Mouse (Mus musculus) heart, postnatal 36 days (tissue): ENCODE measurements around the gene Srsf4. TPM values are rescaled to one million over a fixed set of nuclear protein-coding genes. Genes with fewer than 3 reads are reported as not detected.
A peak's percentile ranks its signal among the peaks of the same experiment; 100 is the strongest.

Experiments
- DNase-seq, 2 experiments: peaks; one replicate each; pipeline ENCODE4 v3.0.0; 2021 to 2022
- intact Hi-C: fragments of 180-260 bp; cut with DNase I; formaldehyde crosslinking; loops from one replicate; pipeline ENCODE4 v1.15.1; 2025
- total RNA-seq, 2 experiments: library from RNA; stranded (reverse); gene quantifications; 2 replicates each; pipeline ENCODE4 v1.2.3; 2021

The Srsf4 gene
- 10 to 100 TPM; 33.5 to 35.3 TPM for total RNA-seq

GRCm38 (mm10) chr4:131873293-131874168, at the start of gene Srsf4:
TSS of gene Srsf4 (plus strand) at chr4:131873617.
- intact Hi-C loops = loop anchor here (5.0 kb wide), 1 partner anchor 39 kb away; no protein-coding TSS in a partner anchor
- peak; percentile 90 to 92 for DNase-seq

DNA sequence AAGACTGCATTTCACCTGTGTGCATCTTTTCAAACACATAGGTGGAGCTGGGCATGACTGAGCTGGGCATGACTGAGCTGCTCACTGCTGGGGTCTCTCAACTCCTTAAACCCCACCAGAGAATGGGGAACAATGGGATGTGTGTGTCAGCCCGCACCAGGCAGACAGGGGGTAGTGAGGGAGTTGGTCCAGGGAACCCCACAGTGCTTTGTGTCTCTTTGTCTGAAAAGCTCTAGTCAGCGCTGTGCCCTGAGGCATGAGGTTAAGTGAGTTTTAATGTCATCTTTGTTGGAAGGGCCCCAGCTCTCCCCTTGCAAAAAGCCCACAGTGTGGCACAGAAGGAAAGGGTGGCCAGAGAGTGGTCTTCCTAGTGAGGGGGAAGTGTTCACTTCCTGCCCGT, 48.5 kb upstream of the Srsf4 start:
- no peak for DNase-seq
- intact Hi-C loops = no loop called here

GRCm38 (mm10) chr4:131825830-131826229, 47.6 kb upstream of the Srsf4 start:
- intact Hi-C loops = no loop called here
- peak; percentile 56 to 59 for DNase-seq

DNA sequence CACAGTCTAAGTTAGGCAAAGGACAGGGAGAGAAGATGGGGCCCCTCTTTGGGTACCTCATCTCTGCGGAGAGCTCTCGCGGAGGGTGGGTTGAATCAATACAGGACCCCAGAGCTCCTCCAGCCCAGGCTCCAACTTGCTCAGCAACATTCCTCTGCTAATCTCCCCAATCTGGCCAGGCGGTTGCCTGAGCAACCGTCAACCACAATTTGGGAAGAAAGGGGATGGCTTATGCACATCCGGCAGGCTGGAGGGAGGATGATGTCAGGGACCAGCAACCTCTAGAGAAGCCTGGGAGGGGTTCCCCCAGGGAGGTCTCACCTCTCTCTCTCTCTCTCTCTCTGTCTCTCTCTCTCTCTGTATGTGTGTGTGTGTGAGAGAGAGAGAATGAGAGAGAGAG, 46.5 kb upstream of the Srsf4 start:
- intact Hi-C loops = no loop called here

GRCm38 (mm10) chr4:131829123-131829522, 44.3 kb upstream of the Srsf4 start:
- no peak for DNase-seq
- intact Hi-C loops = no loop called here

More for the DNA sequence above, 46.5 kb upstream of the Srsf4 start:
- no peak for DNase-seq

GRCm38 (mm10) chr4:131831546-131832045, 41.8 kb upstream of the Srsf4 start:
- no peak for DNase-seq

GRCm38 (mm10) chr4:131832759-131833407, 40.5 kb upstream of the Srsf4 start:
- DNase-seq = no peak
- intact Hi-C loops = loop anchor here (10.0 kb wide), 1 partner anchor 468 kb away; no protein-coding TSS in a partner anchor

More at GRCm38 (mm10) chr4:131831546-131832045, 41.8 kb upstream of the Srsf4 start:
- intact Hi-C loops = loop anchor here (10.0 kb wide), 1 partner anchor 467 kb away; no protein-coding TSS in a partner anchor

DNA sequence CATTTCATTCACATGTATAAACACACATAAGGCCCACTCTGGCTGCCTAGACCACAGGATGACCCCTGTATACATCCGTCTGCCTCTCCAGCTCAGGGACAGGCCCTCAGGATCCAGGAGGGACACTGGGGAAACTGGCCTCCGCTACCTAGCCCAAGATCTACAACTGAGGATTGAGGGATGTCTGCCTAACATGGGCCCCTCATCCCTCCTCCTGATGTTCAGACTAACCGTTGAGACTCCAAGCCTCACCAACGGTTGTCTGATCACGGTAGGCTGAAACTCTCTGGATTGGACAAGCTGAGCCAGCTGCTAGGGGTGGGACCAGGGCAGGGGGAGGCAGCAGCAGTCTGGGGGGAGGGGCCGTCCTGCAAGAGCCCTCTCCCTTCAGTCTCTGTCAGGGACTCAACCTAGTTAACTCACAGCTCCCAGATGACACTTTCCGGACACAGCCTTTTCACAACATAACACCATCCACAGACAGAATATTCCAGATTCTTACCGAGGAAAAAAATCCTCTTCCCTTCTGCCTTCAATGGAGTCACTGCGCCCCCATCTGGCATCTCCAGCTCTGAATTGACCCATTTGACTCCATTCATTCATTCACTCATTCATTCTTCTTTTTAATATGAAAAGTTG, 39.3 kb upstream of the Srsf4 start:
- intact Hi-C loops = loop anchor here (10.0 kb wide), 1 partner anchor 469 kb away; no protein-coding TSS in a partner anchor
- DNase-seq = peak in 1 of 2 experiments; percentile 23

- peak; percentile 40 to 53 for DNase-seq
- intact Hi-C loops = loop anchor here (5.0 to 10.0 kb wide), 2 partner anchors 404 to 472 kb away; no protein-coding TSS in a partner anchor
These were observed 37.0 kb upstream of the Srsf4 start for GRCm38 (mm10) chr4:131836351-131836881.

- peak; percentile 51 to 64 for DNase-seq
- intact Hi-C loops = loop anchor here (5.0 to 10.0 kb wide), 2 partner anchors 405 to 472 kb away; no protein-coding TSS in a partner anchor
These were observed 36.4 kb upstream of the Srsf4 start for GRCm38 (mm10) chr4:131836891-131837491.

DNA sequence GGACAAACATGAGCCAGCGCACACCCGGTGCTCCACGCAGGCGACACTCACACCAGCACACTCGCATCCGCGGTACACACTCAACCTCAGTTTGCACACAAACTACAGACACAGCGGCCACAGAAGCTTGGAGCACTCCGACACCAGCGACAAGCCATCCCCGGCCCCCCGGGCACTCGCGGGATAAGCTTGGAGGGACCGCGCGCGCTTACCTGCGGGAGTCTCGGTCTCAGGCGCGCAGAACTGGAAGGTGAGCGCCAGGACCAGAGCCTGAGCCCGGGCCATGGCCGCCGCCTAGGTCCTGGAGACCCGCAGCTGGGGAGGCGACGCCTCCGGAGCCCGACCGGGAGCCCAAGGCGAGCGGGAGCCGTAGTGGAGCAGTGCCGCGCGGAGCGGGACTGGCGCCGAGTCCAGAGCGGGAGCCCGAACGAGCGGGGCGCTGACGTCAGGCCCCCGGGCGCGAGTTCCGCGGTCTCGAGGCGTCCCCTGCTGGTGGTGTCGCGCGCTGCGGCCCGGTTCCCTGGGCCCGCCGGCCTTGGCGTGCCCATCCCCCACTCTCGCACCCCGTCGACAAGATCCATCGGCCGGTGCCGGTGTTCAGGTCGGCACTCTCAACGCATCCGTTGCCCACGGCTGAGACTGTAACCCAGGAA, 35.4 kb upstream of the Srsf4 start, which contains the start of gene Ptpru:
TSS of gene Ptpru (minus strand) at position 417 of the 653 bp plus-strand sequence.
- peak; percentile 97 to 99 for DNase-seq
- intact Hi-C loops = loop anchor here (1.0 to 10.0 kb wide), 6 partner anchors 54 to 878 kb away; no protein-coding TSS in a partner anchor

DNA sequence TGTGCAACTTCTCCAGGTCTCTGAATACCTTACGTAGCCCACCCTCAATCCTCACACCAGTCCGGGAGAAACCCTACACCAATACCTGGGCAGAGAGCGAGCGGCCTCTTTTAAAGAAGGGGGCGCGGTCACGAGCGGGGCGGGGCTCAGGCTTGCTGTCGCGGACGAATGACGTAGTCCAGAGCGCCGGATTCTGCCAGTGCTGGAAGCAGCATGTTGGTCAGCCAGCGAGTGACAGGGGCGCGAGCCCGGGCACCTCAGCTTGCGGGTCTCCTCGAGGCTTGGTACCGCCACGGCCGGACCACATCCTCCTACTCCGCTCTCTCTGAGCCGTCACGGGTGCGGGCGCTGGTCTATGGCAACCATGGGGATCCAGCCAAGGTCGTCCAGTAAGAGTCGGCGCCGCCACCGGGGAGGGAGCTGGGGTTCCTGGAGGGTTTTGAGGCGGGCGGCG, 30.1 kb upstream of the Srsf4 start, which contains the start of gene Mecr:
TSS of gene Mecr (plus strand) at position 181 of the 454 bp plus-strand sequence.
- intact Hi-C loops = no loop called here
- peak; percentile 91 to 95 for DNase-seq

DNA sequence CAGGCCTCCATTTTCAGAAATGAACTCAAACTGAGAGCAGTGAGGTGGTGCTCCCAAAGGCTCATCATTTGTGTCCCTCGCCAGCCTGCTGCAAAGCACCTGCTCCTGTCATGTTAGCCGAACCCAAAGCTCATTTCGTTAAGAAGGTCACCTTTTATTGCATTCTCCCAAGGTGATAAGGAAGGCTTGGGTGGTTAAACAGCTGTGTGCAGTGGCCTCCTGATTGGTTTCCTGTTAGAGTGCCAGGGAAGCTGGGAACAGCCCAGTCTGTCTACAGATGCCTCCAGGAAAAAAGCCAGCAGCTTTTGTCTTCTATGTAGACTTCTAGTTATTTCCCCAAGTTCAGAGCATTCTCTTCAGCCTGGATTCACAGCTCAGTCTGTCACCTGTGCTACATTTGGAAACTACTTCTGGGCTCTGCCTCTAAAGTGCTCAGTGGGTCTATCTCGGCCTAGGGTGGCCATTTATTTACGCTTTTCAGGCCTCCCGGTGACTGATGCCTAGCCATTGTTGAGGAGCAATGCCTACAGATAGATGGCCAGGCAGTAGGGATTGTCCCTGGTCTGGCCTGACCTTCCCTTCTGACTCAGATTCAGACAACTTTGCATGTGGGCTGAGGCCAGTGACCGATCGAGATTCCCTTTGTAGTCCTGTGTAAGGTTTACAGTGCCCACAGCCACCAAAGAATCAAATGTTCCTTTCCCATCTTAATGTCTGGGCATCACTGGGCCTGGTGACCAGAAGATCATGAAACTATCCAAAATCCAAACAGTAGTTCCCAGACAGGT, 27.2 kb upstream of the Srsf4 start:
- no peak for DNase-seq
- intact Hi-C loops = no loop called here

- intact Hi-C loops = no loop called here
- DNase-seq = no peak
These were observed 25.3 kb upstream of the Srsf4 start for GRCm38 (mm10) chr4:131848082-131848481.

DNA sequence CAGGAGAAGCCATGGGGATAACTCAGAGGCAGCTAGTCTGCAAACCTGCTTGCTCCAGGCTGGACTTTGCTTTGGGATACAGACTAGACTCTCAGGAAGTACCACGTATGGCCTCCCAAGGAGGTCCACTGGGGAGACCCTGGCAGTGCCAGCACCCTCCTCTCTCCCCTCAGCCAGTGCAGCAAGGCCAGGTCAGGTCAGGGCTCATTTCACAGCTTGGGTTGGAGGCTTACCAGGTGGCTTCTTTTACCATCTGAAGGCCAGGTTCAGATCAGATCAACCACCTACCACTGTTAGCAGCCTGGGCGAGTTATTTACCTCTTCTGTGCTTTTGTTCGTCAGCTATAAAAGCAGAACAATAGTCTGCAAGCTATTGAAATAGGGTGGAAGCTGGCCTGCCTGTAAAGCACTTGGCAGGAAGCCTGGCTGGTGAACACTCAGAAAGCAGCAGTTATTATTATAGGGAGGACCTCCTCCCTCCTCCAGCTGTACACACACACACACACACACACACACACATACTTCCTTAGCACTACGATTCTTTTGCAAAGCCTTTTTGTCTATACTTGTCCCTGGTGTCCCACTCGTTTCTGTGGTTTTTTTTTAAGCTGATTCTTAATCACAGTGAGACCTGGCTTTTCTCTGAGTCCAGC, 23.3 kb upstream of the Srsf4 start:
- intact Hi-C loops = no loop called here
- peak; percentile 45 to 53 for DNase-seq

- no peak for DNase-seq
- intact Hi-C loops = no loop called here
These were observed 18.5 kb upstream of the Srsf4 start for GRCm38 (mm10) chr4:131854950-131855349.
